Mouse (Mus musculus): ENCODE measurements around the gene Numb. TPM values are rescaled to one million over a fixed set of nuclear protein-coding genes. Genes with fewer than 3 reads are reported as not detected.

Numb gene
- total RNA-seq, 1 experiment = 17.2 TPM

DNA sequence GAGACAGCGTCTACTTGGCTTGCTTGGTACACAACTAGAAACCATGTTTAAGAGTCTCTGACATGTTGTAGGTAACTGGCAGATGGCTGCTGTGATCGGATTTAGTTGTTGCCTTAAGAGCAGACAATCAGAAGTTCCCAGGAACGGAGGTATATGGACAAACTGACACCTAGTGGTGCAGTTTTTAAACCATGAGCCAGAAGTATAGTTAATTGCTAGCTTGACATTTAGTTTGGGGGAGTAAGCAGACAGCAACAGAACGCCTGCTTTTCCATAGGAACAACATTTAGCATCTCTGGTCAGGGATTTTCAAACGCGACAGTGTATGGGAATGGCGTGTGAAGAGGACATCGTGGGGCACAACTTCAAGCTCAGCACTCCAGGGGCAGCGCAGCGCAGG lies 15.9 kb upstream of the Numb start:
- no peak for DNase-seq (ENCODE audit: low read depth, low spot score)
- in situ Hi-C loops (cut with MboI; ENCODE audit: low sequenced_read_pairs in 2 of 2, unreplicated experiment in 2 of 2) = no loop called here

GRCm38 (mm10) chr12:83929186-83929804 lies 7.6 kb upstream of the Numb start:
- in situ Hi-C loops (cut with MboI; ENCODE audit: low sequenced_read_pairs in 2 of 2, unreplicated experiment in 2 of 2) = no loop called here
- no peaks in the 10 kb centered on the region for H3K9me3 ChIP-seq (ENCODE audit: control insufficient read depth, insufficient read depth, low read depth, low read length)
- no peak for DNase-seq (ENCODE audit: low read depth, low spot score)

More for the DNA sequence above, 15.9 kb upstream of the Numb start:
- TF ChIP-seq HCFC1 (IDR thresholded peaks at IDR 0.05; ENCODE audit: borderline replicate concordance, insufficient read depth, low read length) = no peak
- no peak for TF ChIP-seq ZNF384 (IDR thresholded peaks at IDR 0.05; ENCODE audit: low read depth, low read length)
- TF ChIP-seq ZC3H11A (IDR thresholded peaks at IDR 0.05; ENCODE audit: borderline replicate concordance, low read depth, low read length) = no peak
- TF ChIP-seq MAFK (IDR thresholded peaks at IDR 0.05; ENCODE audit: insufficient read depth, low read depth, low read length) = no peak
- TF ChIP-seq CHD2 (IDR thresholded peaks at IDR 0.05; ENCODE audit: low read depth, low read length) = no peak
- no peaks in the 10 kb centered on the region for H3K9me3 ChIP-seq (ENCODE audit: control insufficient read depth, insufficient read depth, low read depth, low read length)
- H3K27ac ChIP-seq (ENCODE audit: insufficient read depth, low read depth, low read length, poor library complexity, severe bottlenecking) = no peak overlapping the region
- H3K4me1 ChIP-seq (ENCODE audit: control insufficient read depth in 2 of 2, insufficient read depth in 2 of 2, low read length in 2 of 2, poor library complexity in 1 of 2) = no peaks in the 10 kb centered on the region
- no peak overlapping the region for H3K9ac ChIP-seq (ENCODE audit: insufficient read depth, low read depth, low read length, poor library complexity, severe bottlenecking)
- H3K36me3 ChIP-seq (ENCODE audit: control insufficient read depth, insufficient read depth, low read length, poor library complexity, severe bottlenecking) = no peaks in the 10 kb centered on the region
- no peak overlapping the region for H3K4me3 ChIP-seq (ENCODE audit: insufficient read depth in 1 of 2, low read depth in 1 of 2, low read length in 2 of 2, poor library complexity in 1 of 2, severe bottlenecking in 1 of 2)

DNA sequence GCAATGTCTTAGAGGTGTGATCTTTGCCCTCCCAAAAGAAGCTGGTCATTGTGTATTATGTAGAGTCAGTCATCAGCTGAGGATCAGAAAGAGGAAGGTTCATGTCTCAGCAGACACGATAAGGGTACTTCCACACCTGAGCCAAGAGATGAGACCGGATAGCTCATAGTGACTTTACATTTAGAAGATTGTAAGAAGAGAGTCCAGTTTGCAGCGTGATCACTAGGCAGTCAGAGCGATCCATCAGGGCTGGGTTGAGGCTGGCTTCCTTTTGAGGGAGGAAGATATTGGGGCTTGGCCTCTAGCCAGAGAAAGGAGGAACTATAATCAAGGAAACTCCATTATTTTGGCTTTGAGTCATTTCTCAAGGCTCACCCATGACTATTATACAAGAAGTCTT lies 6.0 kb upstream of the Numb start:
- Histone ChIP-seq H3K27ac (ENCODE audit: insufficient read depth, low read depth, low read length, poor library complexity, severe bottlenecking) (no peak overlapping the region), H3K4me1 (ENCODE audit: control insufficient read depth in 2 of 2, insufficient read depth in 2 of 2, low read length in 2 of 2, poor library complexity in 1 of 2) (no peaks in the 10 kb centered on the region; a peak in 2 of 4 replicates), H3K9ac (ENCODE audit: insufficient read depth, low read depth, low read length, poor library complexity, severe bottlenecking) (no peak overlapping the region), H3K36me3 (ENCODE audit: control insufficient read depth, insufficient read depth, low read length, poor library complexity, severe bottlenecking) (no peaks in the 10 kb centered on the region), H3K9me3 (ENCODE audit: control insufficient read depth, insufficient read depth, low read depth, low read length) (no peaks in the 10 kb centered on the region), H3K4me3 (ENCODE audit: insufficient read depth in 1 of 2, low read depth in 1 of 2, low read length in 2 of 2, poor library complexity in 1 of 2, severe bottlenecking in 1 of 2) (no peak overlapping the region)
- in situ Hi-C loops (cut with MboI; ENCODE audit: low sequenced_read_pairs in 2 of 2, unreplicated experiment in 2 of 2) = no loop called here
- DNase-seq (ENCODE audit: low read depth, low spot score) = no peak
- no peak for TF ChIP-seq MAFK (IDR thresholded peaks at IDR 0.05; ENCODE audit: insufficient read depth, low read depth, low read length)
- no peak for TF ChIP-seq ZC3H11A (IDR thresholded peaks at IDR 0.05; ENCODE audit: borderline replicate concordance, low read depth, low read length)
- TF ChIP-seq HCFC1 (IDR thresholded peaks at IDR 0.05; ENCODE audit: borderline replicate concordance, insufficient read depth, low read length) = no peak
- TF ChIP-seq ZNF384 (IDR thresholded peaks at IDR 0.05; ENCODE audit: low read depth, low read length) = no peak
- no peak for TF ChIP-seq CHD2 (IDR thresholded peaks at IDR 0.05; ENCODE audit: low read depth, low read length)

More at GRCm38 (mm10) chr12:83929186-83929804, 7.6 kb upstream of the Numb start:
- Histone ChIP-seq H3K4me3 (ENCODE audit: insufficient read depth in 1 of 2, low read depth in 1 of 2, low read length in 2 of 2, poor library complexity in 1 of 2, severe bottlenecking in 1 of 2) (no peak overlapping the region), H3K4me1 (ENCODE audit: control insufficient read depth in 2 of 2, insufficient read depth in 2 of 2, low read length in 2 of 2, poor library complexity in 1 of 2) (no peaks in the 10 kb centered on the region; a peak in 1 of 4 replicates), H3K9ac (ENCODE audit: insufficient read depth, low read depth, low read length, poor library complexity, severe bottlenecking) (no peak overlapping the region), H3K27ac (ENCODE audit: insufficient read depth, low read depth, low read length, poor library complexity, severe bottlenecking) (no peak overlapping the region), H3K36me3 (ENCODE audit: control insufficient read depth, insufficient read depth, low read length, poor library complexity, severe bottlenecking) (no peaks in the 10 kb centered on the region)
- no peak for TF ChIP-seq ZC3H11A (IDR thresholded peaks at IDR 0.05; ENCODE audit: borderline replicate concordance, low read depth, low read length)
- no peak for TF ChIP-seq HCFC1 (IDR thresholded peaks at IDR 0.05; ENCODE audit: borderline replicate concordance, insufficient read depth, low read length)
- no peak for TF ChIP-seq ZNF384 (IDR thresholded peaks at IDR 0.05; ENCODE audit: low read depth, low read length)
- TF ChIP-seq MAFK (IDR thresholded peaks at IDR 0.05; ENCODE audit: insufficient read depth, low read depth, low read length) = no peak
- no peak for TF ChIP-seq CHD2 (IDR thresholded peaks at IDR 0.05; ENCODE audit: low read depth, low read length)

GRCm38 (mm10) chr12:83926061-83926460 lies 4.3 kb upstream of the Numb start:
- TF ChIP-seq MAFK (IDR thresholded peaks at IDR 0.05; ENCODE audit: insufficient read depth, low read depth, low read length) (no peak), ZC3H11A (IDR thresholded peaks at IDR 0.05; ENCODE audit: borderline replicate concordance, low read depth, low read length) (no peak), CHD2 (IDR thresholded peaks at IDR 0.05; ENCODE audit: low read depth, low read length) (no peak), ZNF384 (IDR thresholded peaks at IDR 0.05; ENCODE audit: low read depth, low read length) (no peak), HCFC1 (IDR thresholded peaks at IDR 0.05; ENCODE audit: borderline replicate concordance, insufficient read depth, low read length) (no peak)
- H3K9ac ChIP-seq (ENCODE audit: insufficient read depth, low read depth, low read length, poor library complexity, severe bottlenecking) = no peak overlapping the region
- no peaks in the 10 kb centered on the region for H3K36me3 ChIP-seq (ENCODE audit: control insufficient read depth, insufficient read depth, low read length, poor library complexity, severe bottlenecking)
- no peak overlapping the region for H3K27ac ChIP-seq (ENCODE audit: insufficient read depth, low read depth, low read length, poor library complexity, severe bottlenecking)
- no peaks in the 10 kb centered on the region for H3K9me3 ChIP-seq (ENCODE audit: control insufficient read depth, insufficient read depth, low read depth, low read length)
- in situ Hi-C loops (cut with MboI; ENCODE audit: low sequenced_read_pairs in 2 of 2, unreplicated experiment in 2 of 2) = no loop called here
- H3K4me1 ChIP-seq (ENCODE audit: control insufficient read depth in 2 of 2, insufficient read depth in 2 of 2, low read length in 2 of 2, poor library complexity in 1 of 2) = no peaks in the 10 kb centered on the region; a peak in 2 of 4 replicates
- no peak overlapping the region for H3K4me3 ChIP-seq (ENCODE audit: insufficient read depth in 1 of 2, low read depth in 1 of 2, low read length in 2 of 2, poor library complexity in 1 of 2, severe bottlenecking in 1 of 2)
- no peak for DNase-seq (ENCODE audit: low read depth, low spot score)
